ENCODE assay signal across 8 mouse cellular contexts in the genomic region with DNA sequence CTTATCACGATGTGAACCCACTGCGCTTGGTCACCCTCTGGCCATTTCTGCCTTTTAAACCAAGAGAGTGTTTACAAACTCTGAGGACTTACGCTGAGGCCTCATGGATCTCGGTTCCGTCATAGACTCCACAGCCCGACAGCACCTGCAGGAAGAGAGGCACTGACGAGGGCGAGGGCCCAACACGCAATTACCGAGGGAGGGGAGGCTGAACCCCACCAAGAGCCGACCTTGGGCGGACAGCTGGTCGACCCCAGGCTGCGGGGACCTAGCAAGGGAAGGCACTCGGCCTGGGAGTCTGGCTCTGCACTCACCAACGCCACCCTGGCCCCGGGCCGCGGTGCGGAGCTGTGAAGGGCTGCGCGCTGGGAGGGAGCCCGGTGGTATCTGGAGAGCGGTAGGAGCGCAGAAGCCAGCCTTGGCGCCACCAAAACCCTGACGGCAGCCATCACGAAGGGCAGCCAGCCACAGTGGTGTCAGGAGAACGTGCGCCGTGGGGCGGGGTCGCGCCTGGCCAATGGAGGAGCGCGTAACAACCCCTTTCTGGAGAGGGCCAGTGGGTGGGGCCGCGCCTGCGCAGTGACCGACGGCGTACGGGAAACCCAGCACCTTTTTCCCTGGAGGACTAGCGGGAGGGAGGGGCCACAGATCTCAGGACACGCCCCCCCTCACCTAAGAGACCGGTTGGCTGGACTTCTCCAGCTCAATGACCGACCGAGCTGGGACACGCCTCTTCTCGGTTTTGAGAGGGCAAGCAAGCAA. TPM values are rescaled to one million over a fixed set of nuclear protein-coding genes. Genes with fewer than 3 reads are reported as not detected.
DNase-seq lines count a peak whose midpoint lies in the region; ATAC-seq and TF ChIP-seq lines count a peak whose summit lies in the region.

A gene (minus strand): TSS at position 502 of the 762 bp plus-strand sequence.

- H3K9ac ChIP-seq in heart, embryonic 11.5 days (ENCODE audit: low read depth, low read length), result peak within 1 kb of the TSS; percentile 79
- peak within 1 kb of the TSS; percentile 79 for H3K9ac ChIP-seq in kidney, embryonic 16.5 days (replicated peaks; ENCODE audit: low read length)
- H3K9ac ChIP-seq in liver, adult 2 months (ENCODE audit: low read depth, low read length), result peak within 1 kb of the TSS; percentile 88

- 2% methylated on average over 50 of the region's 50 CpGs for WGBS in heart, embryonic 11.5 days (ENCODE audit: insufficient replicate concordance)
- 1% methylated on average over 50 of the region's 50 CpGs for WGBS in kidney, embryonic 16.5 days
- WGBS in liver, adult 2 months, result under 1% methylated on average over 50 of the region's 50 CpGs

- H3K4me3 ChIP-seq in C2C12 (ENCODE audit: insufficient read depth, poor library complexity, severe bottlenecking) (peak within 1 kb of the TSS; percentile 59), myocyte (peak within 1 kb of the TSS; percentile 32)
- H3K4me3 ChIP-seq in erythroblast, embryonic 14.5 days (replicated peaks), result peak within 1 kb of the TSS; percentile 82
- H3K4me3 ChIP-seq in heart, embryonic 11.5 days (ENCODE audit: low read depth, low read length), result peak within 1 kb of the TSS; percentile 79
- H3K4me3 ChIP-seq in kidney, embryonic 16.5 days (ENCODE audit: low read length), result peak within 1 kb of the TSS; percentile 82
- peak within 1 kb of the TSS; percentile 82 for H3K4me3 ChIP-seq in liver, adult 2 months (ENCODE audit: insufficient read depth, low read depth, low read length)

- no peaks in the 10 kb centered on the region for H3K79me3 ChIP-seq in C2C12 (ENCODE audit: low read depth)

- no peak for TF ChIP-seq CTCF in C2C12 (IDR thresholded peaks at IDR 0.05; ENCODE audit: control insufficient read depth, insufficient read depth, insufficient read length)
- TF ChIP-seq CTCF in brain, embryonic 14.5 days (IDR thresholded peaks at IDR 0.05; ENCODE audit: borderline replicate concordance, extremely low read depth, insufficient read depth, insufficient read length), result no peak
- no peak for TF ChIP-seq CTCF in liver, adult 2 months (IDR thresholded peaks at IDR 0.05; ENCODE audit: low read depth, low read length)

- ATAC-seq in heart, embryonic 11.5 days (replicated peaks; ENCODE audit: insufficient number of reproducible peaks, low FRiP score, low TSS enrichment), result peak; percentile 95
- ATAC-seq in kidney, embryonic 16.5 days (ENCODE audit: low FRiP score, low TSS enrichment), result peak; percentile 97

- peak within 1 kb of the TSS; percentile 84 for H3K4me2 ChIP-seq in heart, embryonic 11.5 days
- peak within 1 kb of the TSS; percentile 78 for H3K4me2 ChIP-seq in kidney, embryonic 16.5 days (replicated peaks; ENCODE audit: low read depth, low read length)
- H3K4me2 ChIP-seq in myocyte (ENCODE audit: low read depth), result peak within 1 kb of the TSS; percentile 85

- peak; percentile 99 for DNase-seq in brain, embryonic 14.5 days (ENCODE audit: low read depth)
- DNase-seq in liver, adult 2 months (ENCODE audit: extremely low read depth, low read depth, low spot score), result peak; percentile 98
- DNase-seq in splenic B cell, adult 2 months (ENCODE audit: low read depth, low spot score), result peak; percentile 99

- H3ac ChIP-seq in C2C12 (ENCODE audit: control insufficient read depth, insufficient read length, low read depth) (peak within 1 kb of the TSS; percentile 92), myocyte (ENCODE audit: control insufficient read depth, insufficient read length) (peak within 1 kb of the TSS; percentile 65)

- H3K36me3 ChIP-seq in C2C12 (ENCODE audit: control insufficient read depth, insufficient read depth) (peaks cover 43% of the 10 kb centered on the region), myocyte (ENCODE audit: control insufficient read depth, insufficient read depth) (peaks cover 15% of the 10 kb centered on the region)
- H3K36me3 ChIP-seq in erythroblast, embryonic 14.5 days (ENCODE audit: control insufficient read depth), result peaks cover 79% of the 10 kb centered on the region
- peaks cover 8% of the 10 kb centered on the region for H3K36me3 ChIP-seq in heart, embryonic 11.5 days (ENCODE audit: control insufficient read depth, insufficient read depth, low read length)
- peaks cover 55% of the 10 kb centered on the region for H3K36me3 ChIP-seq in kidney, embryonic 16.5 days (ENCODE audit: insufficient read depth, low read length)
- H3K36me3 ChIP-seq in liver, adult 2 months (ENCODE audit: control insufficient read depth, insufficient read depth, low read length), result peaks cover 4% of the 10 kb centered on the region; the same call in 1 of the 2 replicates
- peaks cover 3% of the 10 kb centered on the region; the same call in 1 of the 2 replicates for H3K36me3 ChIP-seq in splenic B cell, adult 2 months (ENCODE audit: control insufficient read depth, insufficient read depth, low read length, poor library complexity, severe bottlenecking)

- peak; percentile 43; the same call in 1 of the 2 replicates for TF ChIP-seq POLR2A in brain, embryonic 14.5 days (IDR thresholded peaks at IDR 0.05; ENCODE audit: borderline replicate concordance, extremely low read depth, insufficient read depth, insufficient read length, poor library complexity, severe bottlenecking)
- TF ChIP-seq POLR2A in liver, adult 2 months (IDR thresholded peaks at IDR 0.05; ENCODE audit: extremely low read depth, insufficient read depth, low read length), result peak; percentile 92
- peak; percentile 97 for TF ChIP-seq POLR2A in myocyte (IDR thresholded peaks at IDR 0.05; ENCODE audit: insufficient read length, low read depth)

- H3K4me1 ChIP-seq in erythroblast, embryonic 14.5 days (ENCODE audit: control insufficient read depth), result peaks cover 34% of the 10 kb centered on the region
- H3K4me1 ChIP-seq in heart, embryonic 11.5 days (ENCODE audit: control insufficient read depth, insufficient read depth, low read length), result peaks cover 12% of the 10 kb centered on the region
- H3K4me1 ChIP-seq in kidney, embryonic 16.5 days (ENCODE audit: insufficient read depth, low read length), result peaks cover 11% of the 10 kb centered on the region
- H3K4me1 ChIP-seq in liver, adult 2 months (ENCODE audit: control insufficient read depth, insufficient read depth, low read length), result peaks cover 17% of the 10 kb centered on the region

- H3K27ac ChIP-seq in heart, embryonic 11.5 days (ENCODE audit: low read depth, low read length), result peak within 1 kb of the TSS; percentile 74
- peak within 1 kb of the TSS; percentile 73 for H3K27ac ChIP-seq in kidney, embryonic 16.5 days (ENCODE audit: low read length)
- peak within 1 kb of the TSS; percentile 81 for H3K27ac ChIP-seq in liver, adult 2 months (replicated peaks; ENCODE audit: insufficient read depth, low read depth, low read length)

- H3K9me3 ChIP-seq in erythroblast, embryonic 14.5 days (ENCODE audit: control insufficient read depth, low read length), result no peaks in the 10 kb centered on the region
- H3K9me3 ChIP-seq in heart, embryonic 11.5 days (replicated peaks; ENCODE audit: control insufficient read depth, low read length), result no peaks in the 10 kb centered on the region
- no peaks in the 10 kb centered on the region for H3K9me3 ChIP-seq in kidney, embryonic 16.5 days (ENCODE audit: low read length)

- peaks cover 8% of the 10 kb centered on the region for H3K79me2 ChIP-seq in C2C12 (ENCODE audit: control insufficient read depth, insufficient read depth)
- H3K79me2 ChIP-seq in liver, adult 2 months (ENCODE audit: control insufficient read depth, insufficient read depth, low read length), result peaks cover 4% of the 10 kb centered on the region; the same call in 1 of the 2 replicates
- H3K79me2 ChIP-seq in myocyte (ENCODE audit: control insufficient read depth, insufficient read depth), result no peaks in the 10 kb centered on the region

- H3K27me3 ChIP-seq in C2C12 (ENCODE audit: control insufficient read depth, insufficient read depth, insufficient read length) (no peaks in the 10 kb centered on the region), myocyte (ENCODE audit: control insufficient read depth, insufficient read depth, insufficient read length) (no peaks in the 10 kb centered on the region)
- no peaks in the 10 kb centered on the region for H3K27me3 ChIP-seq in erythroblast, embryonic 14.5 days (ENCODE audit: control insufficient read depth)
- H3K27me3 ChIP-seq in heart, embryonic 11.5 days (ENCODE audit: control insufficient read depth, insufficient read depth, low read length), result no peaks in the 10 kb centered on the region
- no peaks in the 10 kb centered on the region for H3K27me3 ChIP-seq in kidney, embryonic 16.5 days (ENCODE audit: insufficient read depth, low read length)
- H3K27me3 ChIP-seq in liver, adult 2 months (ENCODE audit: control insufficient read depth, insufficient read depth, low read length), result no peaks in the 10 kb centered on the region
- H3K27me3 ChIP-seq in splenic B cell, adult 2 months (ENCODE audit: control insufficient read depth, insufficient read depth, low read length, poor library complexity, severe bottlenecking), result no peaks in the 10 kb centered on the region

TF ChIP-seq in C2C12, 6 proteins besides CTCF, POLR2A, EP300 and RAD21:
- TF ChIP-seq MYOD1 (IDR thresholded peaks at IDR 0.05; ENCODE audit: control insufficient read depth, insufficient read length, low read depth) (no peak), MAX (IDR thresholded peaks at IDR 0.05) (peak; percentile 53)

TF ChIP-seq in myocyte, 11 proteins besides CTCF, POLR2A, EP300 and RAD21:
- TF ChIP-seq POLR2AphosphoS2 (IDR thresholded peaks at IDR 0.05; ENCODE audit: insufficient read length, low read depth) (peak; percentile 94), E2F4 (IDR thresholded peaks at IDR 0.05; ENCODE audit: insufficient read depth) (peak; percentile 22), MYOG (IDR thresholded peaks at IDR 0.05; ENCODE audit: control insufficient read depth in 1 of 3, insufficient read depth in 1 of 3, insufficient read length in 2 of 3, low read depth in 2 of 3) (no peak)

RNA-seq across cellular contexts. Expression of the gene that starts here (rescaled TPM):
- polyA plus RNA-seq in C2C12 (2012; fragmentation: generic; extraction: Trizol) (38.0 TPM), myocyte (2012; fragmentation: generic; extraction: Trizol) (73.6 TPM)
- polyA plus RNA-seq in brain, embryonic 14.5 days (2012; rRNA removed), result 60.2 and 75.5 TPM in 2 replicates
- 6.8 and 7.7 TPM in 2 replicates for polyA plus RNA-seq in erythroblast, embryonic 14.5 days (2012)
- 24.1 and 27.9 TPM in 2 replicates for polyA plus RNA-seq in heart, embryonic 11.5 days (2014; fragmentation: Nextera tagmentation; extraction: Ambion mirVana)
- 50.7 and 54.7 TPM in 2 replicates for polyA plus RNA-seq in kidney, embryonic 16.5 days (2015; fragmentation: Nextera tagmentation; extraction: Ambion mirVana)
- 143 and 150 TPM in 2 replicates for total RNA-seq in liver, adult 2 months (2014; rRNA removed)
- polyA plus RNA-seq in liver, adult 2 months (2012; rRNA removed), result 267 and 274 TPM in 2 replicates

Comparison
In these comparisons a context has a peak if more than half of its experiments do, and no peak if none do; other contexts are left out.
1. Peak in every context shown above with its lines: DNase-seq, ATAC-seq, H3K4me3 ChIP-seq and H3K27ac ChIP-seq.
2. H3K4me3 ChIP-seq: peak in every context shown above with its lines; median percentile 82 in erythroblast, embryonic 14.5 days; 82 in kidney, embryonic 16.5 days; 82 in liver, adult 2 months; 79 in heart, embryonic 11.5 days; 59 in C2C12; 32 in myocyte.
3. POLR2A ChIP-seq: peak in every context shown above with its lines; median percentile 97 in myocyte; 92 in liver, adult 2 months; 43 in brain, embryonic 14.5 days.